Mouse (Mus musculus): Measurements from ENCODE around the gene Ankrd1. TPM values are rescaled to one million over a fixed set of nuclear protein-coding genes. Genes with fewer than 3 reads are reported as not detected.

The Ankrd1 gene
- not detected in 2 replicates for total RNA-seq (2014; fragmentation: Nextera tagmentation)
- 0.22 TPM in 1 of 2 replicates, not detected in the other for total RNA-seq (2017)
- not detected in 2 replicates for polyA plus RNA-seq (2012)

DNA sequence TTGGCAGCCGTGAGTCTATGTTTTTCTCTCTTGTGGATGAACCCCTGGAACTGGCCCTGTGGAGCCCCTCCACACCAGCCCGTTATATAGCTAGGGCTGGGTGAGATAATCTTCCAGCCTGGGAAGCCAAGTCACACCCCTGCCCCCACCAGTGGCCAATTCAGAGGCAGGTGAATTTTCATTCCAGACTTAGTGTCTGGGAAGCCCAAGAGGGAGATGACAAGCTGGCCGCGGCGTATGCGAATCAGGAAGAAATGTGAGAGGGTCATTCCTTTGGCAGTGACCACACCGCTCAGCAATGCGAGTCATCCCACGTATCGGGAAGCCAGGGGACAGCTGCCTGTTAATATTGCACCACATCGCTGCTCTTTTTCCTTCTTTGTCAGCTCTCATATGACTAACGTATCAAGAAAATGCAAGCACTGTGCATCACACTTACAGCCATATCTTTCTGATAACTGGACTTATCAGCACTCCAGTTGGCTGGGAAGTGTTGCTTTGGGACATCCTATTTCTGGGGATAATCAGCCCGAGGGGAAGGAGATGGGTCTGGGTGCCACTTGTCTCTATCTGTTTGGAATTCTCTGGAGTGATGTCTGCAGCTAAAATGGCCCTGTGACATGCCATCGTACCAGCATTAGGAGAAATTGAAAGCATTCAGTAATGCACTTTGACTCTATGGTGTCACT lies at the start of gene Ankrd1:
Gene Ankrd1 (minus strand): TSS at position 317 of the 689 bp plus-strand sequence.
- no peak for TF ChIP-seq CTCF (IDR thresholded peaks at IDR 0.05; ENCODE audit: low read depth, low read length)
- TF ChIP-seq GATA1 (IDR thresholded peaks at IDR 0.05; ENCODE audit: borderline replicate concordance, low read length), result no peak
- no peak for TF ChIP-seq TAL1 (conservative IDR thresholded peaks at IDR 0.05; ENCODE audit: low read depth, low read length)
- TF ChIP-seq POLR2AphosphoS5 (IDR thresholded peaks at IDR 0.05; ENCODE audit: insufficient replicate concordance, low read depth, low read length), result no peak
- TF ChIP-seq GATA2 (IDR thresholded peaks at IDR 0.05; ENCODE audit: borderline replicate concordance, low read depth, low read length), result no peak

DNA sequence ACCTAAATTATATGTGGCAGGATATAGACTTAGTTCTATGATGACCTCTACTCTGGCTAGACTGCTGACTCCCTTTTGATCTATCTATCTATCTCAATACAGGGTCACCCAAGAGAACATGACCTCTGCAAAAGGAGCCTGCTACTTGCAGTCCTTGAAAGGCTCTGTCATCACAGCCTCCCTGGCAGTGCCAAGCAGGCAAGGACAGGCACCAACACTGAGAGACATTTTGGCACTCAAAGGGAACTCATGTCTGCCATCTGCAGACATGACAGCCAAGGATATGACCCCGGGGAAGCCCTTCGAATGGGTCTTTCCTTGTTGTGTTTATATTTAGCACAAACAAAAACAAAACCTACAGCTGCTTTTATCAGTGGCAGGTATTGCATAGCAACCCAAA lies 49.2 kb upstream of the Ankrd1 start:
- no peak for ATAC-seq (ENCODE audit: extremely low read depth, insufficient number of reproducible peaks, low FRiP score, poor library complexity, severe bottlenecking)
- Histone ChIP-seq H3K4me3 (ENCODE audit: low read depth, low read length) (no peak overlapping the region), H3K9me3 (replicated peaks) (no peaks in the 10 kb centered on the region), H3K4me1 (ENCODE audit: insufficient read depth, low read depth, low read length) (no peaks in the 10 kb centered on the region), H3K36me3 (replicated peaks) (no peaks in the 10 kb centered on the region), H3K27me3 (ENCODE audit: insufficient read depth, low read length) (peaks cover 6% of the 10 kb centered on the region; the same call in 1 of the 2 replicates)
- DNase-seq (ENCODE audit: low spot score), result no peak
- TF ChIP-seq GATA2 (IDR thresholded peaks at IDR 0.05; ENCODE audit: borderline replicate concordance, low read depth, low read length), result no peak
- no peak for TF ChIP-seq POLR2AphosphoS5 (IDR thresholded peaks at IDR 0.05; ENCODE audit: insufficient replicate concordance, low read depth, low read length)
- no peak for TF ChIP-seq GATA1 (IDR thresholded peaks at IDR 0.05; ENCODE audit: borderline replicate concordance, low read length)
- no peak for TF ChIP-seq TAL1 (conservative IDR thresholded peaks at IDR 0.05; ENCODE audit: low read depth, low read length)
- no peak for TF ChIP-seq CTCF (IDR thresholded peaks at IDR 0.05; ENCODE audit: low read depth, low read length)

More for the DNA sequence above, at the start of gene Ankrd1:
- H3K36me3 ChIP-seq (replicated peaks), result no peaks in the 10 kb centered on the region
- no peaks in the 10 kb centered on the region for H3K4me1 ChIP-seq (ENCODE audit: insufficient read depth, low read depth, low read length)
- H3K27me3 ChIP-seq (ENCODE audit: insufficient read depth, low read length), result 0 out of 2 replicates have a peak, but pooled peaks cover 8% of the 10 kb centered on the region
- DNase-seq (ENCODE audit: low spot score) (no peak), ATAC-seq (ENCODE audit: extremely low read depth, insufficient number of reproducible peaks, low FRiP score, poor library complexity, severe bottlenecking) (no peak)
- H3K4me3 ChIP-seq (ENCODE audit: low read depth, low read length), result no peak within 1 kb of the TSS
- H3K9me3 ChIP-seq (replicated peaks), result peaks cover 8% of the 10 kb centered on the region; the same call in 1 of the 2 replicates

DNA sequence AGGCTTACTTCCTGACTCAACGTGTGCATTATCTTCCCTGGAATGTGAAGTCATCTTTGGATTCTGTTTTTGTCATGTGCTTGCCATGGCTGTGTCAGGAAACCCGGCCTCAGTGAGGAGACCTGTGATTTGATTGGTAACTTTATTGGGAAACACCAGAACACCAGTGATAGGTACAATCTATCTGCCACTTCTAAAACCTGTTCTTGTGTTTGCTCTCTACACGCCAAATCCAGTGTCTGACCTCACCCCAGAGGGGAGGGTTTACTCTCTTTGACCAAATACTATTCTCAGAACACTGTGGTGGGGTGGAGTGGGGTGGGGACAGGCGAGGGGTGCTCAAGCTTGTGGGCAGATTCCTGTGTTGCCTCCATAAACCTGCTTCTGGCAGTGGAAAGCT lies 48.2 kb upstream of the Ankrd1 start:
- Histone ChIP-seq H3K4me3 (ENCODE audit: low read depth, low read length) (no peak overlapping the region), H3K36me3 (replicated peaks) (no peaks in the 10 kb centered on the region), H3K4me1 (ENCODE audit: insufficient read depth, low read depth, low read length) (no peaks in the 10 kb centered on the region), H3K9me3 (replicated peaks) (no peaks in the 10 kb centered on the region), H3K27me3 (ENCODE audit: insufficient read depth, low read length) (peaks cover 6% of the 10 kb centered on the region; the same call in 1 of the 2 replicates)
- TF ChIP-seq GATA1 (IDR thresholded peaks at IDR 0.05; ENCODE audit: borderline replicate concordance, low read length) (no peak), GATA2 (IDR thresholded peaks at IDR 0.05; ENCODE audit: borderline replicate concordance, low read depth, low read length) (no peak), CTCF (IDR thresholded peaks at IDR 0.05; ENCODE audit: low read depth, low read length) (no peak), POLR2AphosphoS5 (IDR thresholded peaks at IDR 0.05; ENCODE audit: insufficient replicate concordance, low read depth, low read length) (no peak)
- DNase-seq (ENCODE audit: low spot score) (no peak), ATAC-seq (ENCODE audit: extremely low read depth, insufficient number of reproducible peaks, low FRiP score, poor library complexity, severe bottlenecking) (no peak)

DNA sequence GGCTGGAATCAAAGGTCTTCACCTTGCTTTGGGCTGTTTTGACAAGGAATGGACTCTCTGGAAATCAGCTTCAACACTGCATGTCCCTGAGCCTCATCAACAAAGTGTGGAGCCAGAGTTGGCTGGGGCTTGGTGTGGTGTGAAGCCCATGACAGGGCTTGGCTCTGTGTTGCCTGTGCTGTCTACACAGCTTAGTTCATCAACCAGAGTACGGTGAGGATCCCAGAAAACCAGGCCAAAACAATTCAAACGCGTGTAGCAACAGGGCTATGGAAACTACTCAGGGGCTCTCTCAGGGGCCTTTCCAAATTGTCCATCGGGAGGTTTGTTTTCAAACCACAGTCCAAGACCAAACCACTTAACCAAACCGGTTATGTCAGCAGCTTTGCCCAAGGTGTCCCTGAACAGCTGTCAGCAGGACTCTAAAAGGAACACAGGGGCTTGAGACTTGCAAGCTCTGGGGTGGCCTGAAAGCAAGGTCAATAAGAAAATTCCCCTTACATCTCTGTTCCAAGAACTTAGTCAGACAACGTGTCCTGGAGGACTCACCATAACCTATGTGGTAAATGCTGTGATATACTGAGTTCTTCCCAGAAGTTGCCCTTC lies 47.5 kb upstream of the Ankrd1 start:
- ATAC-seq (ENCODE audit: extremely low read depth, insufficient number of reproducible peaks, low FRiP score, poor library complexity, severe bottlenecking) (no peak), DNase-seq (ENCODE audit: low spot score) (no peak)
- H3K4me1 ChIP-seq (ENCODE audit: insufficient read depth, low read depth, low read length), result no peaks in the 10 kb centered on the region
- H3K27me3 ChIP-seq (ENCODE audit: insufficient read depth, low read length), result peaks cover 6% of the 10 kb centered on the region; the same call in 1 of the 2 replicates
- H3K4me3 ChIP-seq (ENCODE audit: low read depth, low read length), result no peak overlapping the region
- no peak for TF ChIP-seq CTCF (IDR thresholded peaks at IDR 0.05; ENCODE audit: low read depth, low read length)
- TF ChIP-seq TAL1 (conservative IDR thresholded peaks at IDR 0.05; ENCODE audit: low read depth, low read length), result no peak
- no peak for TF ChIP-seq GATA1 (IDR thresholded peaks at IDR 0.05; ENCODE audit: borderline replicate concordance, low read length)
- no peak for TF ChIP-seq POLR2AphosphoS5 (IDR thresholded peaks at IDR 0.05; ENCODE audit: insufficient replicate concordance, low read depth, low read length)
- TF ChIP-seq GATA2 (IDR thresholded peaks at IDR 0.05; ENCODE audit: borderline replicate concordance, low read depth, low read length), result no peak
- no peaks in the 10 kb centered on the region for H3K36me3 ChIP-seq (replicated peaks)
- H3K9me3 ChIP-seq (replicated peaks), result no peaks in the 10 kb centered on the region

DNA sequence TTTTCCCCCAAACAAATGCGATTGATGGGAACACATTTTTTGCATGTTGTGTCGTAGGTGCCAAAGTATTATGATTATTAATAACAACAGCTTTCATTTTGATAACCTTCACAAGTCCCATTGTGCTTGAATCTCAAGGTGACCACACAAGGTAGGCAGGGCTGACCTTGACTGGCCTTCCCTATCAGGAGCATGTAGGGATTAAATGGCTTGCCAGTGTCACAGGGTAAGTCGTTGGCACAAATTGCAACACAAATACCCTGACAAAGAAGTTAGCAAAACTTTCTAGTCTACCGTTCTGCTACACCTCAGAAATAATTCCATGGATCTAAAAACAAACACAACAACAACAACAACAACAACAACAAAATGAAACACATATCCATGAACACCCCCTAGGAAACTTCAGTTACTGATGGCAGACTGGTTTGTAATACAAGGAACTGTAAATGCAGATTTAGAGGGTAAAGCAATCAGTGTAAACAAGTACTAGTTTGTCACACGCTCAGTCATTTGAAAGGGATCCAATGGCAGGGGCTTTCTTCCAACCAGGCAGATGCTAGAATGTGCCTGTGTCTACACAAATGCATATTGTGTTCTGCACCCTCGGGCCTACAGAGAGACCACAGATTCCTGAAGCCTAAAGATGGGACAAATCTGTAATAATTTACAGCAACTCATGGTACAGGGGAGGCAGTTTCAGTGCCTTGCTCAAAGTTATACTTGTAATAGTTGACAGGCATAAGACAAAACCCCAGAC lies 46.7 kb upstream of the Ankrd1 start:
- Histone ChIP-seq H3K4me3 (ENCODE audit: low read depth, low read length) (no peak overlapping the region), H3K4me1 (ENCODE audit: insufficient read depth, low read depth, low read length) (no peaks in the 10 kb centered on the region), H3K36me3 (replicated peaks) (no peaks in the 10 kb centered on the region), H3K27me3 (ENCODE audit: insufficient read depth, low read length) (peaks cover 6% of the 10 kb centered on the region; the same call in 1 of the 2 replicates), H3K9me3 (replicated peaks) (no peaks in the 10 kb centered on the region)
- DNase-seq (ENCODE audit: low spot score) (no peak), ATAC-seq (ENCODE audit: extremely low read depth, insufficient number of reproducible peaks, low FRiP score, poor library complexity, severe bottlenecking) (no peak)
- TF ChIP-seq POLR2AphosphoS5 (IDR thresholded peaks at IDR 0.05; ENCODE audit: insufficient replicate concordance, low read depth, low read length), result no peak
- TF ChIP-seq GATA2 (IDR thresholded peaks at IDR 0.05; ENCODE audit: borderline replicate concordance, low read depth, low read length), result no peak
- TF ChIP-seq TAL1 (conservative IDR thresholded peaks at IDR 0.05; ENCODE audit: low read depth, low read length), result no peak
- TF ChIP-seq GATA1 (IDR thresholded peaks at IDR 0.05; ENCODE audit: borderline replicate concordance, low read length), result no peak
- TF ChIP-seq CTCF (IDR thresholded peaks at IDR 0.05; ENCODE audit: low read depth, low read length), result no peak
